Mouse (Mus musculus) lung, postnatal 0 days (tissue): ENCODE results near the gene Nrxn2.

Source experiments
- CTCF ChIP-seq: IDR thresholded peaks from 2 replicates; pipeline ENCODE4 v1.5.1; 2016; ENCODE audit warnings: antibody characterized with exemption, mild to moderate bottlenecking
- EP300 ChIP-seq: IDR thresholded peaks from 2 replicates; pipeline ENCODE4 v1.6.1; 2016; ENCODE audit warnings: antibody characterized with exemption, mild to moderate bottlenecking, control low read depth

DNA sequence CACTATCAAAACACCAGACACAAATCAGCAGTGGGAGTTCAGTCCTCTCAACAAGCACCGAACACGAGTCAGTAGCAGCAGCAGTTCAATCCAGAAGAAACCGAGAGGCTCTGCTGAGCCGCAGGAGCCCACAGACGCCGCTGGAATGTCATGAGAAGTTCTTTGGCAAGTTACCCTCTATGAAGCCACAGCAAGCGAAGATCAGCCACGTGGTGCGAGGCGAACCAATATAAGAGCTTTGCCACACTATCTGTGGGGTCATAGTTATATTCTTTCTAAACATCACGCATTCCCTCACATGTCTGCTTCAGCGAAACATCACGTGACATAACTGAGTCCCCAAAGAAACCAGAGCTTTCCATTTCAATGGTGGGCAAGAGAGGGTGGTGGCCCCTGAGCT, 126.2 kb downstream of the Nrxn2 start:
- TF ChIP-seq CTCF, result no peak
- no peak for TF ChIP-seq EP300
